Mouse (Mus musculus) granulocyte monocyte progenitor cell, adult 5-6 weeks (primary cell): ENCODE measurements around the gene Esr1. TPM values are rescaled to one million over a fixed set of nuclear protein-coding genes. Genes with fewer than 3 reads are reported as not detected.
A peak's percentile ranks its signal among the peaks of the same experiment; 100 is the strongest.

Experiments used
- ATAC-seq: replicated peaks from 2 replicates; pipeline ENCODE4 v1.8.0; 2016; ENCODE audit warnings: mild to moderate bottlenecking, moderate TSS enrichment, inconsistent platforms; ENCODE audit not compliant: poor library complexity, severe bottlenecking
- total RNA-seq, 2 experiments: library from RNA; stranded (forward) in 1 of 2; stranded (reverse) in 1 of 2; fragments of 200-712, 200-1000 nt in 1 of 2; fragments of >200 nt in 1 of 2; fragmentation: Nextera tagmentation in 1 of 2; gene quantifications; 2 replicates each; pipeline ENCODE4 v1.2.3; 2014 to 2017

Esr1 gene
- total RNA-seq (2014; fragmentation: Nextera tagmentation) (18.2 and 19.4 TPM in 2 replicates), total RNA-seq (2017) (14.8 and 16.9 TPM in 2 replicates)

DNA sequence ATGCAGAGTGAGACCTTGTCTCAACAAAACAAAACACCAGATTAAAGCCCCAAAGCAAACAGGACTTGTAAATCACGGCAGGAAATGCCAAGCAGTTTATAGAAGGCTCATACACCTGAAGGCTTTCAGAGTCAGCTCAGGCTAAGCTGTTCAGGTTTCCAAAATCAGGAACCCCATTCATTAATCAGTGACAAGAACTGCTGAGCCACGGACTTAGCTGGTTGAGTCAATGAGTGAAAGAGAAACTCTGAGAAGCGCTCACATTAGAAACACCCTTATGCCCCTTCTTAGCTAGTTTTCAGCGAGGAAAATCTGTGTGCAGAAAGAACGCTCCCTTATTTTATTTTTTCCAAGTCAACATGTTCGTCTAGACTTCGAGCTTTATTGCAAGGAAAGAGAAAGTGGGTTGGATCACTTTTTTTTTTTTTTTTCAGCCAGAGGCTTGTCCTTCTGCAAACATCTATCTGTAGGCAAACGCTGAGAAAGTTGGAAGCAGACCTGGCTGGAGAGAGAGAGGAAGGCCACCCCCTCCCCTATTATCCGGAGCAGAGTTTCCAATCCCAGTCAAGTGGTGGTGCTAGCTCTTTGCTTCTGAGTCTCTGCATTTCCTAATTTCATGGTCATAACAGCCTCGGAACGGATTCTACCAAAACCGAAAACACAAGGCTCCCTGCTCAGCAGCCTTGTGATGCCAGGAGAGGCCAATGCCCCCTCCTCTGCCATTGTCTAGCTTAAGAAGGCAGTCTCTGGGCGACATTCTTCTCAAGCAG, at the start of gene Esr1:
Esr1 (plus strand) TSS at position 208 of the 770 bp plus-strand sequence.
- peak; percentile 21 for ATAC-seq

DNA sequence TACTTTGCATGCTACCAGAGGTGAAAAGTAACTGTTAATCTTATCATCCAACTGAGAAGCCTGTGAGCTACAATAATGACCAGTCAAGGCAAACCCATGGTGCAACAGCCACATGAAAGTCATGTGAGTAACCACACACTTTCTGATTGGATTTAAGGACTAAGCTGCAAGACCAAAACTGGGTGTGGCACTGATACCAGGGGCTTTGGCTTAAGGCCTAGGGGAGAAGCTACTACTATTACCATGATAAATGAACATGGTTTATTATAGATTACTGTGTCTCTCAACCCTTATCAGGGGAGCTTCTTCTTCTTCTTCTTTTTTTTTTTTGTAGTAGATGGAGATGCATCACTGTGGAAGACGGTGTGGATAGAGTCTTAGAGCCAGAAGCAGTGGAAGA, 46.2 kb upstream of the Esr1 start:
- no peak for ATAC-seq

DNA sequence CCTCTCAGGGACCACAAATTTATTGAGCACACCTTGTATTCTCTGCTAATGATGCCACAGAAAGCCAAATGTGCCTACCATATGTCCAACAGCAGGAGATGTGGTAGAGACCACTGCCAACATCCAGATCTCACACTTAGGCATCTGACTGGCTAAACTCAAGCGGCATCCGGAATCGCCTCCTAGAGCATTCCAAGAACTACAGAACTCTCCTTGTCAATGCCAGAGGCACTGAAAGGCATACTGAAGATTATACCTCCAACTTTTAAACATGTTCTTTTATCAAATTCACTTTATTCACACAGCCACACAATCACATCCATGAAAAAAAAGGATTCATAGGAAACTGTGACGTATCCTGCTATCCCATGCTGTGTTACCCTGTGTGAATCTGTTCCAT, 40.6 kb upstream of the Esr1 start:
- ATAC-seq = no peak

DNA sequence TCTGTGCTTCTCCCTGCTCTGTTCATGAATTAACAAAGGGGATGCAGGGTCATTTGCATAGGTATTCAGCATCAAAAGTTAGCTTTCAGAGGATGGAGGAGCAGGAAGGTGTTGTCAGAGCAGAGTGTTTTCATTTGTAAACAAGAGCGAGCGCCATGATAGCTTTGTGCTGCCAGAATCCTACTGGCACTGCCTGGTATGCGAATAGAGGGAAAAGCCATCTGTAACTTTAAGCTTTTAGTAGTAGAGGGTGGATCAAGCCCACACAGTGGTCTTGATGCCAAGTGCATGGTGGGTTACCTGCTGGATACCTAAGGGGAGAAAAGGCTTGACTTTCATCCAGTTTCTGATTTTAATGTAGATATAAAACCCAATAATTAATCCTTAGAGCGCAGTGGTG, 40.1 kb upstream of the Esr1 start:
- no peak for ATAC-seq

DNA sequence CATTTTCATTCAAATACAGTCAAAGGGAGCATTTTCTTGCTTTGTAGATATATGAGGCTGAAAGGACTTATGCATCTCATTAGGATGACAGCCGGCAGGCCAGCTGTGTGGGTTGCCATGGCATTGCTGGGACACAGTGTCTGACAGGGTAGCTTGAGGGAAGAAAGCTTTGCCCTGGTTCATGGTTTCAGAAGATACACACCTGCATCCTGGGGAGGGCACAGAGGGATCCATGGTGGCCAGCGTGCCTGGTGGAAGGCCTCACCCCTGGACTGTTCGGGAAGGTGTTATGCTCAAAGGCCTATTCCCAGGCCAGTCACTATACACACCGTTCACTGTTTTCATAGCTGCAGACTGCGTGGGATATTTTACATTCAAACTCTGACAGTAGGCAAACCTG, 29.5 kb upstream of the Esr1 start:
- ATAC-seq = no peak

DNA sequence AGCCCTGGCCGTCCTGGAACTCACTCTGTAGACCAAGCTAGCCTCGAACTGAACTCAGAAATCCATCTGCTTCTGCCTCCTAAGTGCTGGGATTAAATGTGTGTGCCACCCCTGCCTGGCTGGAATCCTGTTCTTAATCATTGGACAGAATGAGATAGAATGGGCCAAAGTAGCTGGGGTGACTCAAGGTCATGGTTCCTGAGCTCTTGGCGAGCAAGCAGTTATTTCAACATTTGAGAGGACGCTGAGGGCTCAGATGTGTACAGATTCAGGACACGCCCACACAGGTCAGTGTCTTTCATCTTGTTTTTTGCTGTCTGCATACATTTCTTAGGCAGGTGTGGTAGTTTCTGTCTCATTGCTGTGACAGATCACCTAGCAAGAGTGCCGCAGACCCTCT, 24.7 kb upstream of the Esr1 start:
- no peak for ATAC-seq

DNA sequence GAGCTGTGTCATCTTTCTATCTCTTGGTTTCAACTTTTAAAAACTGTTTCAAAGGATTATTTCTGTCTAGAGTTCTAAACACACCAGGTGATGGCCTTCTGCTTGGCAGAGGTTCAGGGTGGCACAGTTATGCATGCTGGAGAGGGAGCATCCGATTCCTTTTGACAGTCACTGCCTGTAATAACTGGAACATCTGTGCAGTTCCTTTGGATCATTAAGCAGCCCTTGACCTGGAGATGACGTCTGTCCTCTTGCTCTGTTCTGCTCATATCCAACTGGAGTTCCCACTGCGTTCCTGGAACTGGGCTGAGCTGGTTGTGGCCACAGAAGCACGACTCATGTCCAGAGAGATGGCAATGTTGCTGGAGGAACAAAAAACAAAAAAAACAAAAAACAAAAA, 21.8 kb upstream of the Esr1 start:
- no peak for ATAC-seq

DNA sequence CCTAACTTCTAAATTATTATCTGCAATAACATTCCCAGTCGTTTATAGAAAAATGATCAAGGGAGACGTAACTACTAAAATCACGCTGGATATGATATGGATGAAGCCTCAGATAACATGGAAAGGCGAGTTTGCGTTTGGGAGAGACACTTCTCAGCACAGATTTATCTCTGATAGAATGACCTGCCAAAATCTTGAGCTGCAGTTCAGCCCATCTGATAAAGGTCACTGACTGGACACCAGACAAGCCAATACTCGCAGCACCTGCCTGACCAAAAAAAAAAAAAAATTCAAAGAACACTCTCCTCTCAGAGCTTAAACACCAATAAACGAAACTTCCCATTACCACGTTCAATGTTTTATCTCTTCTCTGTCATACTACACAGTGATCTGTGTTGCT, 20.4 kb upstream of the Esr1 start:
- no peak for ATAC-seq

DNA sequence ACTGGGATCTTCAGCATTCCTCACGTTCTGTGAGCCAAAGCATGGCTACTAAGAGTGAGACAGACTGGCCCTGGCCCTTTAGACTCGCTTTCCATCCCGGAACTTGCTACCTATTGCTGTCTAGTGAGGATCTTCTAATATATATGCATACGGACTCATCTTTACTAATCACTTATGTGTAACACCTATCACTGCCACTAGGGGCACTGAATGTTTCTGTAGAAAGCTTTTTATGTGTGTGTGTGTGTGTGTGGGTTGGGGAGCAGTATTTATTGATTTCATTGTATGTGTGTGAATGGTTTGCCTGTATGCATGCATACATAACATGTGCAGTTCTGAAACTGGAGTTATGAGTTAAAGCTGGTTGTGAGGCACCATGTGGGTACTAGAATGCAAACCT, 17.6 kb upstream of the Esr1 start:
- ATAC-seq = peak; percentile 72

DNA sequence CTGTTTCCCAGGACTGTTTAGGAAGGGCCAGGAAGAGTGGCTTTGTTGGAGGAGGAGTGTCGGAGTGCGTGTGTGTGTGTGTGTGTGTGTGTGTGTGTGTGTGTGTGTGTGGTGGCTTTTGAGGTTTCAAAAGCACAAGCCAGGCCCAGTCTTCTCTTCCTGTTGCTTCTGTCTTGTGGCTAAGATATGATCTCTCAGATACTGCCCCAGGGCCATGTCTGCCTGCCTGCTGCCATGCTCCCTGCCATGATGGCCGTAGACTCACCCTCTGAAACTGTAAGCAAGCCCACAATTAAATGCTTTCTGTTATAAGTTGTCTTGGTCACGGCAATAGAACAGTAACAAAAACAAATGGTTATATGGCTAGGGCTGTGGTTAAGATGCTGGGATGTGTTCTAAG, 14.2 kb upstream of the Esr1 start:
- no peak for ATAC-seq

DNA sequence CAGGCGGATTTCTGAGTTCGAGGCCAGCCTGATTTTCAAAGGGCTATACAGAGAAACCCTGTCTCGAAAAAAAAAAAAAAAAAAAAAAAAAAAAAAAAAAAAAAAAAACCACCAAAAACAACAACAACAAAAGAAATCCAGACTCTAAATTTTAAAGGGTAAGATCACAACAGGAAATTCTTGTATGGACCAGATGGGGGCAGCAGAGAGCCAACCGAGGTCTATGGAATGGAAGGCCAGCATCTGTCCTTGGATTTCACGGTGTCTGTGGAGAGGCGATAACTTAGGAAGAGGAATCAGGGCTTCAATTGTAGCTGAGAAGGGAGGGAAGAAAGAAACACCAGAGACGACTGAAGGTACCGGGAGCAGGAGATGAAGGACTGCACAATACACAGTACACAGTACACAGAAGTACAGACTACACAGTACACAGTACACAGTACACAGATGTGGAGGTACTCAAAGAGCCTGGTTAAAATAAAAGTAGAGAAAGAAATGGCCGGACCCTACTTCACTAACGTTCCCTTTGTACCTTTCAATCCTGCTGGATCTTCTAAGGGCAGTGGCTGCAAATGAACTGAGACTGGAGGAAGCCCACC, 13.1 kb upstream of the Esr1 start:
- no peak for ATAC-seq

DNA sequence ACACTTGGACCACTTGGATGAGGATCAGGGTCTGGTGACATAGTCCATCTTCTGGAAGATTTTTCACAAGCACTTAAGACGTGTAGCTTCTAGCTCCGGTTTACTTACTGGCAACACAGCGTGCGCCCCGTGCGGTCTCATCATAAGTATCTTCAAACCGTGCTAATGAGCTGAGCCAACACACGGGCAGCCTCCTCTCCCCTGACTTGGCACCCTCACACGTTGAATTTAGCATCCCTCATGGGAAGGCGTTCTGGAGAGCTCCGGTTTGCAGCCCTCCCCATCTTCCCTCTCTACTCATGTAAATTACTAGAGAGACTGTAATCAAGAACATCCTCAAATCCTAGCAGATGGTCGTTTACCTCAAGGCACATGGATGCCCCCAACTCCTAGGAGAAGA, 12.5 kb upstream of the Esr1 start:
- ATAC-seq = no peak

DNA sequence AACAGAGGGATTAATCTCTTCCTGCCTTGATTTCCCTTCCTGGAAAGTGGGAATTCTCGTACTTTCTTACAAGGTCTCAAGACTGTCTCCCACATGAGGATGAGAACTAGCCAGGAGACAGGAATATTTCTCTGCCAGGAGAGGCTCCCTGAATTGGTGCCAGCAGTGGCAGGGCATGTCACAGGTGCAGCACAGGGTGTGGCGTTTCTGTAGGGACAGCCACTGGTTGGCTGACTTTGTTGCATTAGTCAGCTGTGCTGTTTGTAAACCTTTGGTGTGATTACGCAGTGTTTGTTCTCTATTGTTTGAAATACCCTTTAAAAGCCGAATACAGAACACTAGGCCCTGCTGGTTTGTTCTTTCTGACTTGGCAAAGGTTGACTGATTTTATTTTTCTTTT, 11.8 kb upstream of the Esr1 start:
- no peak for ATAC-seq

DNA sequence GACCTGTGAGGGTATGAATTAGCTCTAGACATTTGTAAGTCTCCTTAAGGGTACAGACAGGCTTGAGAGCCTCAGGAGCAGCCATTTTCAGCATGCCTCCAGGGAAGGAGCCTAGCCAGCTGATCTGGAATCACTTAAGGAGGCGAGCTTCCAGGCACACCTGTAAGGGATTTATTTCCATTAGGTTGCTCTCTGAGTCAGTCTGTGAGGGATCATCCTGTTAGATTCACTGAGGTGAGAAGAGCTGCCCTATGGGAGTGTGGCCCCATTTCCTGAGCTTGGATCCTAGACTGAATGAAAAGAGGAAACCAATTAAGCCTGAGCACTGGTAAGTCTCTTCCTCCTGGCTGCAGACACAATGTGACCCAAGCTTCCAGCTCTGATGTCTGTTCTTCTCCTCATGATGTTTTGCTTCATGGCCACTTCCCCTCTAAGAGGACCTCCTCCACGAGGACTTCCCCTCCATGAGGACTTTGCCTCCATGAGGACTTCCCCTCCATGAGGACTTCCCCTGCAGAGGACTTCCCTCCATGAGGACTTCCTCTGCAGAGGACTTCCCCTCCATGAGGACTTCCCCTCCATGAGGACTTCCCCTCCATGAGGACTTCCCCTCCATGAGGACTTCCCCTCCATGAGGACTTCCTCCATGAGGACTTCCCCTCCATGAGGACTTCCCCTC, 10.5 kb upstream of the Esr1 start:
- peak; percentile 21; the same call in 1 of the 2 replicates for ATAC-seq

DNA sequence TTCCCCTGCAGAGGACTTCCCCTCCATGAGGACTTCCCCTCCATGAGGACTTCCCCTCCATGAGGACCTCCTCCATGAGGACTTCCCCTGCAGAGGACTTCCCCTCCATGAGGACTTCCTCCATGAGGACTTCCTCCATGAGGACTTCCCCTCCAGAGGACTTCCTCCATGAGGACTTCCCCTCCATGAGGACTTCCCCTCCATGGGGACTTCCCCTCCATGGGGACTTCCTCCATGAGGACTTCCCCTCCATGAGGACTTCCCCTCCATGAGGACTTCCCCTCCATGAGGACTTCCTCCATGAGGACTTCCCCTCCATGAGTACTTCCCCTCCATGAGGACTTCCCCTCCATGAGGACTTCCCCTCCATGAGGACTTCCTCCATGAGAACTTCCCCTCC, 9.8 kb upstream of the Esr1 start:
- peak; percentile 40 for ATAC-seq

DNA sequence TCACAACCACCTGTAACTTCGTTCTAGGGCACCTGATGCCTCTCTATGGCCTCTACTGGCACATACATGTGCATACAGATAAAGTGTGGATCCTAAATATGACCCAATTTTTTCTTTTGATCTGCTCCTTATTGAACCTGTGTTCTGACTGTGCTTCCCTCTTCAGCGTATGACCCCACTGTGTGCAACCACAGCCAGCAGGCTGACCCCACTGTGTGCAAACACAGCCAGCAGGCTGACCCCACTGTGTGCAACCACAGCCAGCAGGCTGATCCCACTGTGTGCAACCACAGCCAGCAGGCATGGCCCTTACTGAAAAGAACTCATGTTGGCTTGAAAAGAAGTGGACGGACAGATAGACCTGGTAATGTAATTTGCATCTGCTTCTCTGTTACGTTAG, 8.9 kb upstream of the Esr1 start:
- 0 out of 2 replicates have a peak, but pooled peaks have one; percentile 5 for ATAC-seq

DNA sequence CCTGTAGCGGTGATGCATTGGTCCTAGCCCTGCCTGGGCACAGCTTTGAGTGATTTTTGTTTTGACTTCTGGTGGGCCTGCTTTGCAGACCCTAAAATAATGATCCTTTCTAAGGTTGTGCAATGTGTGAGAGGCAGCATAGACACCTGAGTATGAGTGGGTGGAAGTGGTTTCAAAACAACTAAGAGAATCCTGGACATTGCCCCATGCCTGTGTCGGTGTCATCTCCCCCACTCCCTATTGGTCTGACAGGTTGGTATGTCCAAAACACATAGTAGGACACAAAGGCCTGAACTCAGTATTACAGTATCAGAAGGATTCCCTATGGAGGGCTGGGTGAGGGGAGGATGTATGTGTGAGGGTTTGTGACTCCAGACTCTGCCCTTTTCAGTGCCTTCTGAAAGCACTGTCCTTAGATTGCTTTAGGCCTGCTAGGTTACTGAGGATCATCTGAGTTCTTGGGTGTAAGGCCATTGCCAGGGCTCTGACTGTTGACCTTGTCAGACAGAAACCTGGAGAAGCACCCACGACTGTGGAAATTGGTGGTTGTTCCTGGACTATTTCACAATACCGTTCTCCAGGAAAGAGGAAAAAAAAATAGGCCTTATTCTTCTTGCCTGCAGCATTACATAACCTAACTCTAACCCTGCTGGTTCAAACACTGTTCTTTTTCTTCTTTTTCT, 6.7 kb upstream of the Esr1 start:
- ATAC-seq = 0 out of 2 replicates have a peak, but pooled peaks have one; percentile 15

DNA sequence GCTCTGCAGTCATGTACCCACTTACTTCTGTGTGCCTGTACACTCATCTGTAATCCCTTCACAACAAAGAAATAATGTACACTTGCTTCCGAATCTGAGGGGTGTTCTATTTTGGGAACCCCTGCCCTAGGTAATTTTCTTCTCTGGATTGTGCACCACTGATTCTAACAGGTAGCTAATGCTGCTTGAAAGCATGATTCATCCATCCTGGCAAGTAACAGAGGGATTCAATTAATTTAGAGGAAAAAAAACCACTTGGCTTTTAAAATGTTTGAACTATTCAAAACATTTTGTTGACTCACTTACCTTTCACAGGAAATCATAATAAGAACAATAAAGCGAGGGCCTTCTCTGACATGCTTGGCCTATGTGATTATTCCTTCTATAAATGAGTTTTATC, 1.2 kb upstream of the Esr1 start:
- no peak for ATAC-seq

DNA sequence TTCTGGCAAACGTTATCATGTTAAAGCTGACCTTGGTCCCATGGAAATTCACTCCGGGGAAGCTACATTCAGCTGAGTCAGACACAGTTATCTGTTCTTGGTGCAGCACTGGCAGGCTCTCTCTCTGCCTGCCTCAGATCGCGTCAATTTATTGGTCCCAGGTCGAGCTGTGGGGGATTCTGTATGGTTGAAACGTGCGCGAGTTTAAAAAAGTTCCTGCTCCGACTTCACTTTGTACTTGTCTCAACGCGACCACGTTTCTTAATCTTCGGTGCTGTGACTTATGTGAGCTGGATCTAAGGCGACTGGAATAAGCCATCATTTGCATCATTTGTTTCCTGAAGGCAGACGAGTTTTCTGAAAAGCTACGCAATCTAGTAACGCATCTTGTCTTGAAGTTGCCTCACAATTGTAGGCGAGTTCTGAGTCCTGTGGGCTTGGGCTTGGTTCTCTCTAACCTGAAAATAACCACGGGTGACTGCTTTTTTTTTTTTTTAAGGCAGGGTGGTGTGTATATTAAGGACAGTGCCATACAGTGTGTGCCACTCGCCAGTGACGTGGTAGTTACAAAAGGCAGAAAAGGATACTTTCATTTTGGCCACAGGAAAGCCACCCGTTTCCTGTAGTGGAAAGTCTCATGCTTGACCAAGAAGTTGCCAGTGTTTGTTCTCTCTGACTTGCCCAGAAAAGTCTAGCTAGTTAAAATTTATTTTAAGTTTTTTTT, 1.1 kb downstream of the Esr1 start:
- peak; percentile 81 for ATAC-seq

DNA sequence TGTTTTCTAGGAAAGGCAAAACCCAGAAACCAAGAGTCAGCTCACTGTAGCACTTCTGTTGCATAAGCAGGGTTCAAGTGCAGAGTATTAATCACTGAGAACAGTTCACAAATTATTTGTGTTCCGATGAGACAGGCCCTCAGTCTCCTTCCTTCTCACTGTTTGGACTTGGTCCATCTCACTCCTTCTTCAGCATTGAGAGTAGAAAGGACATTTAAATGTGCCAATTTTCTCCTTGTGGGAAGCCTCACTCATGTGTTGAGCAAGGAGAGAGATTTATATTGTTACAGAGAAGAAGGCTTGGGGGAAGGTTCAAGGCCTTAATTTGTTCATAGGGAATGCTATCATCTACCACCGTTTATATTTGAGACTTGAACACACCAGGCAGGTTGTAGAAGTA, 6.6 kb downstream of the Esr1 start:
- ATAC-seq = no peak
